Mouse (Mus musculus): ENCODE data around the gene Snapin. TPM values are rescaled to one million over a fixed set of nuclear protein-coding genes. Genes with fewer than 3 reads are reported as not detected.

Snapin gene
- total RNA-seq, 2 experiments from 2014 or later = 52.8 to 54.7 TPM

DNA sequence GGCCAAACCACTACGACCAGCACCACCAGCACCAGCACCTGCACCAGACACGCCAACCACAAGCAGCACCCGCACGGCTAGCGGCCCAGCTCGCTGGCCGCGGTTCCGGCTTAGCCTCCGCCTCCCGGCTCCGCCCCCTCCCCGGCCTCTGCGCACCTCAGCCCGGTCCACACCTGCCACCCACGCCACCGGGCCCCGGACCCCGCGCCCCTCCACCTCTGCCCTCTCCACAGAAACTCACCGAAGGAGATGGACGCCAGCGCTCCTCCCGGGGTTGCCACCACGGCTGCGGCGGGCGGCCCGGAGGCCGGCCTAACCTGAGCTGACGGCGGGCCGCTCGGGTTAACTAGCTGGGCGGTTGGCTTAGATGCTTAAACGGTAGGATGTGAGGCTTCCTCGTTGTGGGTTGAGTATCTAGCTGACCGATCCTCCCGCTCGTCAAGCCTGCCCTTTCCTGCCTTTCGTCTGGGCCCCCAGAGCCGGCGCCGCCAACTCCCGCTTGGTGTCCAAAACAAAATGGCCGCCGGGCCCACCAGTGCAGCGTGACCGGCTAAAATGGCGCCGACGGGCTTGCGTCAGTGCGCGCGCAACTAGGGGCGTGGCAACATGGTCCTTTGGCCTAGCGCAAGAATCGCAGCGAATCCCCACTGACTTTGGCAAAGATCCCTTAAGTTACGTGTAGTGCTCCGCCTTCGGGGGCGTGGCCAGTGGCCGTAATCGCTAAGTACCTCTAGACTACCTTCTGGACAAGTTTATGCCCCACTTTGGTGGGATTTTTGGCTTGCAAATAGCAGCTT is 18.3 kb upstream of the Snapin start, which contains the start of gene Chtop:
Chtop (minus strand) TSS at position 549 of the 797 bp plus-strand sequence.
- DNase-seq (ENCODE audit: low spot score in 2 of 2) = peak; percentile 99
- intact Hi-C loops (cut with DNase I) = no loop called here

DNA sequence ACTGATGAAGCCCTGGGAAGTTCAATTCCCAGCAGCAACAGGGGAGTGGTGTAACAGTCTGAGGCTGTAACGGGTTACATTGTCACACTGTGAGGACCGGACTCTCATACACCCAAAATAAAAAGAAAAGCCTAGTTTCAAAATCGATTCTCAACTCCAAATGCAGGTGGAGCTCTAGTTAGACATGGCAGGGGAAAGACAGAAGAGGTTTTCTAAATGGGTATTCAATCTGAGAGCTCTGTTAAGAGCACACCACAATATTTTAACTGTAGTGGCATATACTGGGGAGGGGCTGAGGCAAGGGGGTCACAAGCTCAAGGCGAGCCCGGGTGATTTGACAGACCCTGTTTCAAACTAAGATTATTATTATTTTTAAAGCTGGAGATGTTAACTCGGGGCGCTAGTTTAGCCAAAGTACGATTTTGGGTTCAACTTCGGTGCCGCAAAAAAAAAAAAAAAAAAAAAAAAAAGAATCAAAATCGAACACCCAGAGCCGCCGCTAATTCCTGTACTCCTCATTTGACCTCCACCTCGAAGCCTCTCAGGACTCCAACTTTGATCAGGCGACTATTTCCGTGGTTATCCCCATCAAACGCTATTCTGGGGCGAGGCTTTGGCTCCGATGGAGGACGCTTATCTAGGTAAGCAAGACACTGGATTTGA is 17.6 kb upstream of the Snapin start:
- no peak for DNase-seq (ENCODE audit: low spot score in 2 of 2)
- intact Hi-C loops (cut with DNase I) = no loop called here

DNA sequence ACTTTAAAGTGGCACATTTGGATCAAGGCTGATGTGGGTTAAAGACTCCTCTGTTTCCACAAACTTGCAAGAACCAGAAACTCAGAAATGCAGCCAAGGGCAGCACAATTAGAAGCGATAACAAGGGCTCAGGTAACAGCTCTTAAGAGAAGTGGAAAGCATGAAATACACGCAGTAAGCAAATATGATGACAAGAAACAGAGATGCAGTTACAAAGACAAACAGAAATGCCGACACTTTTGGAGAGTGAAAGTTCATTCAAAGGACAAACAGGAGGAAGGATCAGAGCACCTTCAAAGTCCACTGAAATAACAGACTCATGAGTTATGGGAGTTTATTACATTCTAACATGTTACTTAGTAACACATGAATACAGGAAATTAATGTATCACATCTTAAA is 15.5 kb upstream of the Snapin start:
- no peak for DNase-seq (ENCODE audit: low spot score in 2 of 2)
- intact Hi-C loops (cut with DNase I) = no loop called here

DNA sequence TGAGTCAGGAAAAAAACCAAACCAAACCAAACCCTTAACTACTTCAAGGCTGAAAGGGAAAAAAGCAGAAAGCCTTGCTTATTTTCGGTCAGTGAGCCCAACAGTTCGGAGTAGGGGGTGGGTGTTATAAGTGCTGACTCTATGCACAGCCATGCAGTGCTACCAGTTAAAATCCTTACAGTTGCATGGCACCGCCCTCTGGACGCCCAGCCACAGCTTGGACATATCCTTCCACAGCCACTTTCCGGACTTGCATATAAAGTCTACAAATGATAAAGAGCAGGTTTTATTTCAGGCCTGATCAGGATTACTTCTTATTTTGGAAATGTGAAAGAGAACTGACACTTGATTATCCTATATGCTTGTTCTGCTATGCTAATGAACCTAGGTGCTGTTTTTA is 14.4 kb upstream of the Snapin start:
- intact Hi-C loops (cut with DNase I) = no loop called here
- DNase-seq (ENCODE audit: low spot score in 2 of 2) = no peak

DNA sequence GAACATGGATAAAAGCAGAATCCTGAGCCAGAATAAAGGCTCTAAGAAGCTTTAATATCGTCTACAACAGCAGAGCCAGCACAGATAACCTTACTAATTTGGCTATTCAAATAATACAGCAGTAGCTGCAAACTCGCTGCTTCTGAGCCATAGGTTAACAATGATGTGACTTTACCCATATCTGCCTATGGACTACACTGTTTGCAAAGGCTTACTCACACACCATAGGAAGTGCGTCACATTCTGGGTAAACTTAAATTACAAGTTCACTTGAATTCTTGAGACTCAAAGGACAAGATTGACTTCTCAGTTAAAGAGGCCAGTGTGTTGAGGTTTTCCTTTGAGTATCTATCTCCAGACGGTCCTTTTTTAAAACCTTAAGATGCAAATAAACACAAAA is 12.6 kb upstream of the Snapin start:
- intact Hi-C loops (cut with DNase I) = loop anchor here (5.0 kb wide), 1 partner anchor 204 kb away; no protein-coding TSS in a partner anchor
- DNase-seq (ENCODE audit: low spot score in 2 of 2) = no peak

DNA sequence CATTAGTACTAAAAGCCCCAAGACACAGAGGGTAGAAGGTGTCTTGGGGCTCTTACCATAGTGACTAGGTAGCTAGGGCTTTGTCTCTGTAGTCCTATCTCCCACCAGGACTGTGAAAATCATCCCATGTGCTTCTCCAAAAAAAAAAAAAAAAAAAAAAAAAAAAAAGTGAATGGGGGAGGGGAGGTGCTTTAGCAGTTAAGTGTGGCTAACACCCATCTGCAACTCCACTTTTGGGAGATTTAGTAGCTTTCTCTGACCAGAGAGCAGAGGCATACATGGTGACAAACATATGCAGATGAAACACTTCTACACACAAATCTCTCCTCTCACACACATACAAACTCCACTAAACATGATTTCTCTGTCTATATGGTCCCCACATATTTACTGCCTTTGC is 6.8 kb upstream of the Snapin start:
- DNase-seq (ENCODE audit: low spot score in 2 of 2) = no peak
- intact Hi-C loops (cut with DNase I) = no loop called here

DNA sequence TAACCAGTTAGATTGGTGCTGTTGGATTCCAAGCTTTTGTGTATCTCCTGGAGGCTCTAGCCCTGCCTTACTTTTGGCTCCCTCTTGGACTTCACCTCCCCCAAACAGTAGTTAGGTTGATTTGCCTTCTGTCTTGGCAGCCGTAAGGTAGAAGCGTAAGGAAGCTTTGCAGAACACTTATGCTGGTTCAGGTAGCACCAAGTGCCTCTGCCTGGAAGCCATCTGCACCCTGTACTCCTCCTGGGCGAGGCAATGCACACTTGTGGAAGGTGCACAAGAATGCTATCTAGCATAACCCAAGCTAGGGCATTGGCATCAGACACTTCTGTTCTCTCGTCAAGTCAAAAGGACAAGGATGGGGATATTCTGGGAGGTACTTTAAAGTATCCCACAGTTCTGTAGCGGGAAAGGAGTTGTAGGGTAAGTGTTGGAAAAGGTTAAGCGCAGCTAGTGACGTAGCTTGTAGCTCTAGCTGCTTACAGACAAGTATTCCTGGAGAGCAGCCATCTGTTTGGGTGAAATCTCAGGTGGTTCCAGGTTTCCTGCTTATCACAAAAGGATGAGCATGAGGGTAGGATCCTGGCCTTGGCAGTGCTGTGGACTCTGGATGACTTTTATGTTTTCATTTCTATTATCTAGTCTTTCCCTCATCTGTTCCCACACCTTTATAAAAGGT is 5.2 kb upstream of the Snapin start:
- intact Hi-C loops (cut with DNase I) = loop anchor here (2.0 kb wide), 1 partner anchor 157 kb away; no protein-coding TSS in a partner anchor
- DNase-seq (ENCODE audit: low spot score in 2 of 2) = no peak

DNA sequence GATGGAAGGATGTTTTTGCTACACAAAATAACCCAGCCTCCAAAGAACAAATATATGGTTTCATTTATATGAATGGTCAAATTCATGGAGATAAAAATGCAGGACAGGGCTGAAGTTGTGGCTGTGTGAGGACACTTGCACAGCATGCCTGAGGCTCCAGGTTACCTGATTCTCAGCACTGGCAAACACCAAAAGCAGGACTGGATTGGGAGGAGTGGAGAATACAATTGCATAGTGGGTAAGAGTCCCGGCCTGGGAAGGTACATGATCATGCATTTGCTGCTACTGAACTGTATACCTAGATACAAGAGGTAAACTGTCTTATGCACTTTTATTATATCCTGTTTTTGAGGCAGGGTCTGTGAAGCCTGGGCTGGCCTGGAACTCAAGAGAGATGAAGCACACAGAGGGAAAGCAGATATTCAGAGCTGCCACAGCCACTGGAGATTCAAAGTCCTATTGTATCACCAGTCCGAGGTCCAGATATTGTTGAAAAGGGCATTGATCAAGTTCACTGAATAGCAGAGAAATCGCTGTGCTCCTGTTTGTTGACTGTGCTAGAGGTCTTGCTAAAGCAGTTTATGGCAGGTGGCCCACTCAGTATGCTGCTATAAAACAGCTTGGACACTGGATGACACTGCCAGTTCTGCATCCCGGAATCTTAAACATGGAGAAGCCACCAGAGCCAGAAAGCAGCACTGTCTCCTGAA is 3.2 kb upstream of the Snapin start:
- intact Hi-C loops (cut with DNase I) = loop anchor here (2.0 to 5.0 kb wide), 2 partner anchors 159 to 218 kb away; no protein-coding TSS in a partner anchor
- DNase-seq (ENCODE audit: low spot score in 2 of 2) = no peak

DNA sequence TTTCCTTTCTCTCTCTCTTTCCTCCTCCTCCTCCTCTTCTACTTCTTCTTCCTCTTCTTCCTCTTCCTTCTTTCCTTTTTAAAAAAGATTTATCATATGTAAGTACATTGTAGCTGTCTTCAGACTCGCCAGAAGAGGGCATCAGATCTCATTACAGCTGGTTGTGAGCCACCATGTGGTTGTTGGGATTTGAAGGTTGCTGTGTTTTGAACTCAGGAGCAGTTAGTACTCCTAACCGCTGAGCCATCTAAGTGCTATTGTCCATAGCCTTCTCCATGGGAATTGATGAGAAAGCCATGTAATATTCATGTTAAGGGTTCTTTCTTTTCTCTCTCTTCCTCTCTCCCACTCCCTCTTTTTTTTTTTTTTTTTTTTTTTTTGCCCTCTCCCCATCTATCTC is 517 bp upstream of the Snapin start:
- intact Hi-C loops (cut with DNase I) = loop anchor here (5.0 kb wide), 1 partner anchor 221 kb away; no protein-coding TSS in a partner anchor
- no peak for DNase-seq (ENCODE audit: low spot score in 2 of 2)

DNA sequence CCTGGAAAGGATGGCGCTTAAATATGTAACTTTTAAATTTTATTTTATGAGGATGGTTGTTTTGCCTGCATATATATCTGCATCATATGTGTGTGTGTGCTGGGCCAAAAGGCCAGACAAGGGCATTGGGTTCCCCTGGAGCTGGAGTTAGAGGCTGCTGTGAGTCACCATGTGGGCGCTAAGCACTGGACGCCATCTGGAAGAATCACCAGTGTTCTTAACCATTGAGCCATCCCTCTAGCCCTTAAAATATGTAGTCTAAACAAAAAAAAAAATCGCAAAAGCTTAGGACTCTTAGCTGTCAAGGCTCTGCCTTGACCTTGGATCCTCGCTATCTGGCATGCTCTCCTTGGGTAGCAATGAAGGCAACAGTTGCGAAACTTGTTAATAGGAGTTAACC is 2.3 kb downstream of the Snapin start:
- intact Hi-C loops (cut with DNase I) = no loop called here
- DNase-seq (ENCODE audit: low spot score in 2 of 2) = no peak

DNA sequence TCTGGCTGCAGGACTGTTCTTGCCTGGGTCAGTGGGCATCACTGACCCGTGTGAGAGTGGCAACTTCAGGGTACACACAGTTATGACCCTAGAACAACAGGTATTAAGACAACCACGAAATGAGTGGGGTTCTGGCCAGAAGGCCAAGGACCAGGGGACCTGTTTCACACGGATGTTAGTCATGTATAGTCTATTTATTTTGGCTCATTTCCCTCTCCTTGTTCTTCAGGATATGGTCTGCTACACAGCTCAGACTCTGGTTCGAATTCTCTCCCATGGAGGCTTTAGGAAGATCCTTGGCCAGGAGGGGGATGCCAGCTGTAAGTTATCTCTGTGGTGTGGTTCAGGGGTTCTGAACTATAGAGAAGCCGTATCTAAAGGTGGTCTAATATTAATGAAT is 3.8 kb downstream of the Snapin start:
- intact Hi-C loops (cut with DNase I) = no loop called here
- no peak for DNase-seq (ENCODE audit: low spot score in 2 of 2)

DNA sequence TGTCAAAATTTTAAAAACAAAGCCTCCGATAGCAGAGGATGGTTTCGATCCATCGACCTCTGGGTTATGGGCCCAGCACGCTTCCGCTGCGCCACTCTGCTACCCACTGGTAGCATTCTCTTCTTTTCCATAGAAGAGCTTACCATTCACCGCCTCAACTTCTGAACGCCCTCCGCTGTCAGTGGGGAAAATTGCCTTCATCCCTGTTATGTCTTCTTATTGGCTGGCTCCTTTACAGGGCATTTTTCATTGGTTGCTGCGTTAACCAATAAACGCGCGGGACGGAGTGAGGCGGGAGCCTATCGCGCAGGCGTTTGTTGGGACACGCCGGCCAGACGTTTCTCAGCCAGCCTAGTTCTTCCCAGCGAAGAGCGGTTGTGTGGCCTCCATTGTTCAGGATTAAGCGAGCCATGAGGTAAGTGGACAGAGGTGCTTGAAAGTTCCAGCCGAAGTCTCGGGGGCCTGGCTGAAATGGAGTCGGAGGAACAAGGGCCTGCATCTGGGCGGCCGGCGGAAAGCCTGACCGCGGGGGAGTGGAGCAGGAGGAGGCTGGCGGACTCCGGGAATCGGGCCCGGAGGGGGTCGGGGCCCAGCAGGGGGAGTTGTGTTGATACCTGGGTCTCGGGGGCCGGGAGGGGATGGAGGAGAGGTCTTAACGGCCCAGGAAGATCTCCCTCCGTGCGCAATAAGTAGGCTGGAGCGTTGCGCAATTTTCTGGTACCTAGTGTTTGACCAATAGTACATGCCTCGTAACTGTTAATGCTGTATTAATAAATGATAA is 14.8 kb downstream of the Snapin start, which contains the start of gene Ilf2:
Ilf2 (plus strand) TSS at position 296 of the 781 bp plus-strand sequence.
- intact Hi-C loops (cut with DNase I) = no loop called here

DNA sequence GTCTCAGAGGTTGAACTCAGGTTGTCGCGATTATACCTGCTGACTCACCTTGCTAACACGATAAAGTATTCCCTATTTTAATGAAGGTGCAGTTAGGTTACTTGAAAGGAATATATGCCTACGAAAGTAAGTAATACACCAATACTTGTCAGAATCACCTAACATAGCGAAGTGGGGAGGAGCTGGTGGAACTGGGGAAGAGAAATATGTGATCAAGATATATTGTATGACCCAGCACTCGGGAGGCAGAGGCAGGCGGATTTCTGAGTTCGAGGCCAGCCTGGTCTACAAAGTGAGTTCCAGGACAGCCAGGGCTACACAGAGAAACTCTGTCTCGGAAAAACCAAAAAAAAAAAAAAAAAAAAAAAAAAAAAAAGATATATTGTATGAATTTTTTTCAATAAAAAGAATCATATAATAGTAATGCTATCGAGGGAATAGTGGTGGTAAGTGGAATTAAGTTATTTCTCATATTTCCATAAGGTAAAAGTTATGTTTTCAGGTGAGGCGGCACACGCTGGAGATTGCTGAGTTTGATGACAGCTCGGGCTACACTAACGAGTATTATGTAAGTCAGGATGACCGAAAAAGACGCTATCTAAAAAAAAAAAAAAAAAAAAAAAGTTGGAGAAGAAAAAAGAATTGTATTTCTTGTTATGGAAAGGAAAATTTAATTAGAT is 15.5 kb downstream of the Snapin start:
- no peak for DNase-seq (ENCODE audit: low spot score in 2 of 2)
- intact Hi-C loops (cut with DNase I) = no loop called here

More for the DNA sequence above, 14.8 kb downstream of the Snapin start, which contains the start of gene Ilf2:
- peak; percentile 96 to 97 for DNase-seq (ENCODE audit: low spot score in 2 of 2)

DNA sequence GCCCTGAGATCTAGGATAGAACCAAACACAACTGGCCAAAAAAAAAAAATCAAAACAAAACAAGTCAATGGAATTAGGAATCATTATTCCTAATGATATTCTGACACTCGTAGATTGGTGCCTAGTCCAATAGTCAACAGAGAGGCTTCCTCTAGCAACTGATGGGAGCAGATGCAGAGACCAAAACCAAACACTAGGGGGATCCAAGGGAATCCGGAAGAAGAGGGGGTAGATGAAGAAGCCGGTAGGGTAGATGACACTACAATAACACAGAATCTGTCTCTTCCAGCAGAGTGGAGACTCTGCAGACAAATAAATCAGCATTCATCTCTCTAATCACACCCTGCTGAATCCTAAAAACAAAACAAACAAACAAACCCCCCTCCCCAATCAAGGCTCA is 18.6 kb downstream of the Snapin start:
- intact Hi-C loops (cut with DNase I) = no loop called here
- no peak for DNase-seq (ENCODE audit: low spot score in 2 of 2)

DNA sequence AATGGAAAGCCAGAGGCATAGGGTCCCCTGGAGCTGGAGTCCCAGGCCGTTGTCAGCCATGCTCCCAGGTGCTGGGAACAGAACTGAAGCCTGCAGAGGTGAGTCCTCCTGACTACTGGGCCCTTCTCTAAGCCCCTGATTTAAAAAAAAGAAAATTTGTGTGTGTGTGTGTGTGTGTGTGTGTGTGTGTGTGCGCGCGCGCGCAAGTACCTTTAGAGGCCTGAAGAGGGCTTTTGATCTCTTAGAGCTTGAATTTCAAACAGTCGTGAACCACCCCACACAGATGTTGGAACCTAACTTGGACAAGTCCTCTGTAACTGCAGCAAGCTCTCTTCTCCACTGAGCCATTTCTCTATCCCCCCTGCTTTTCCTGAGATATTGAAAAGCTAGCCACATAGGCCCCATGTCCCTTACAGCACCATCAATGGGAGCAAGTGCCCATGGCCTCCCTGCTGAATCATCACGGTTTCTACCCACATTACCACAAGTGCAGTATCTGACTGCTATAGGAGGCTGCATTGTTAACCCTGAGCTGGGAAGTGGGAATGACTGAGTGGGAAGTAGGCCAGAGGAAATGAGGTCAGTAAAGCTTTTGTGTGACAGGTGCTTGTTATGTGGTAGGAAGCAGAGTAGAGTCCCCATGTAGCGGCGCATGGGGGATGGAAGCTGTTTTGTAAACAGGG is 23.1 kb downstream of the Snapin start:
- no peak for DNase-seq (ENCODE audit: low spot score in 2 of 2)
- intact Hi-C loops (cut with DNase I) = loop anchor here (5.0 kb wide), 1 partner anchor 35 kb away; the partner anchor contains the start of gene Ints3

DNA sequence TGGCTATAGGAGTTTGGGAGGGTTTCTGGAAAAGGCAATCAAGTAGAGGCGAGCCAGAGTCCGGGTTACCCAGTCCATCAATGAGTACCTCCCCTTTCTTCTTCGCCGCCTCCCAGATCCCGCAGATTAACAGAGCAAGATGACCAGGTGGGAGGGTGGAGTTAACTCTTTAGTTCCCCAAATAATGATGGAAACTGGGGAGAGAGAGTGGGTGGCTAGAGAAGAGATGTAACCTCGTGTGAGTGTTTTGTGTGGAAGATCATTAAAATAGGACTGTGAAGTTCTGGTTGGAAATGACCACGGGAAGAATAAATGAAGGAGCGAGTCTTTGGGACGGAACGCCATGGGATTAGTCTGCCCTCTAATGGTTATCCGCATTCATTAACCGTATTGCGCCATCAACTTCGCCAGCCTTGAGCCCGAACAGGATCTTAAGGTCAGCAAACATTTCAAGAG is 24.5 kb downstream of the Snapin start:
- peak in 1 of 2 experiments; percentile 56 for DNase-seq (ENCODE audit: low spot score in 2 of 2)
- intact Hi-C loops (cut with DNase I) = loop anchor here (1.0 to 5.0 kb wide), 2 partner anchors 34 to 54 kb away; partner anchors contain the start of gene Ints3

DNA sequence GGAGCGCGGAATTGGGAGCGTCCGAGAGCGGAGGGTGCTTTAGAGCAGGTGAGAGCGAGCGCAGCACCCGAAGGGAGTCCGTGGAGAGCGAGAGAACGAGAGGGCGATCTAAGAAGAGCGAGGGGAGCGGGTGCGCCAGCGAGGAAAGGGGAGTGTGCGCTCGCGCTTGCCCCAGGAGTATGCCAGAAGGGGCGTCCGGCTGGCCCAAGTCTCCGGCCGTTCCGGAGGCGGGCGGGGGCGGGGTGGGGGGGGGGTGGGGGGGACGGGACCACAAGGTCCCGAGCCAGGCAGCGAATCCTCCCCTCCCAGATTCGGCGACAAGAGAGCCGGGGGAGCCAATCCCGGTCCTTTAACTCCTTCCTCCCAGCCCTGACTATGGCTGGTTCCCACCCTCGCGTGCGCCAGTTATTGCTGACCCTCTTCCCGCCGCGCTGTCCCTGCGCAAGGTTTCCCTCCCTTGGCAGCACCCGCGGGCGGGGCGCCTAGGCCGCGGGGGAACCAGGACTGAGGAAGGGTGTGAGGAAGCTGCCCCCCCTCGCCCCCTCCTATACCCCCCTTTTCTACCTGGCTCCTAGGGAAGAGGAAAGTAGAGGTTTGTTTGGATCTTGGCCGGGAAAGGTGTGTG is 25.0 kb downstream of the Snapin start, which contains the start of gene Npr1:
Npr1 (minus strand) TSS at position 181 of the 625 bp plus-strand sequence.
- intact Hi-C loops (cut with DNase I) = loop anchor here (1.0 to 5.0 kb wide), 2 partner anchors 33 to 53 kb away; partner anchors contain the start of gene Ints3

More for the DNA sequence above, 25.0 kb downstream of the Snapin start, which contains the start of gene Npr1:
- DNase-seq (ENCODE audit: low spot score in 2 of 2) = no peak
